Mouse (Mus musculus) cerebellum, adult 2 months (tissue): Measurements from ENCODE around the gene E130308A19Rik. TPM values are rescaled to one million over a fixed set of nuclear protein-coding genes. Genes with fewer than 3 reads are reported as not detected.
A peak's percentile ranks its signal among the peaks of the same experiment; 100 is the strongest.

Experiments used
- DNase-seq, 2 experiments: peaks; one replicate each; pipeline ENCODE4 v3.0.0; 2021
- H3K27ac ChIP-seq: fragments of 200-500 bp; 2 replicates; pipeline ENCODE4 v1.5.1; 2012; ENCODE audit warnings: low read length, control low read depth, inconsistent platforms; ENCODE audit not compliant: insufficient read depth
- H3K27me3 ChIP-seq: fragments of 200-500 bp; 2 replicates; pipeline ENCODE4 v1.6.1; 2012; ENCODE audit warnings: inconsistent platforms, mild to moderate bottlenecking, low read length, moderate library complexity; ENCODE audit not compliant: control insufficient read depth, insufficient read depth
- H3K4me1 ChIP-seq: fragments of 200-500 bp; 2 replicates; pipeline ENCODE4 v1.6.1; 2011; ENCODE audit warnings: low read length; ENCODE audit not compliant: control insufficient read depth, insufficient read depth
- H3K4me3 ChIP-seq: fragments of 200-500 bp; replicated peaks from 2 replicates; pipeline ENCODE3; 2011; ENCODE audit warnings: mild to moderate bottlenecking, low read depth, low read length, control low read depth; ENCODE audit not compliant: insufficient read depth
- CTCF ChIP-seq: fragments of 200-500 bp; IDR thresholded peaks from 2 replicates; pipeline ENCODE4 v1.5.1; 2011; ENCODE audit warnings: low read depth, mild to moderate bottlenecking, control low read depth, low read length, moderate library complexity, borderline replicate concordance; ENCODE audit not compliant: insufficient read depth
- POLR2A ChIP-seq: fragments of 200-500 bp; IDR thresholded peaks from 2 replicates; pipeline ENCODE4 v1.6.1; 2011; ENCODE audit warnings: low read length, control low read depth, borderline replicate concordance; ENCODE audit not compliant: insufficient read depth
- WGBS: fragments of 180-500 bp; shearing (Covaris S2); methylation state at CpG from one replicate; pipeline ENCODE4 v1.1.7; 2018; 5-methylcytosine and 5-hydroxymethylcytosine counted together
- polyA plus RNA-seq: library from polyadenylated mRNA; depleted of rRNA; stranded (reverse); fragments of >200 nt; gene quantifications from 2 replicates; pipeline ENCODE4 v1.2.3, GENCODE M21; 2012

The E130308A19Rik gene
- polyA plus RNA-seq, 1 experiment: 8.8 TPM

DNA sequence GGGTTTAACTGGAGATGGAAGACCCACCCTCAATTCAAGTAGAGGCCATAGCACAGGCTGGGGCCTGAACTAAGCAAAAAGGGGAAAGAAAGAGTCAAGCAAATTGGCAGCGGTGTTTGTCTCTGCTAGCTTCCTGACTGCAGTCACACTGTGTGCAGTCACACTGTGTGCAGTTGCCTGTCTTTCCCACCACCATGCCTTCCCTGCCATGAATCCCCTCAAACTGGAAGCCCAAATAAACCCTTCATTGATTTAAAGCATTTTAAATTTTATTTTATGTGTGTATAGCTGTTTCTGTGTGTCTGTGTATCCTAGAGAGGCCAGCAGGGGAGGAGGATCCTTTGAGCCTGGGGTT is 38.2 kb upstream of the E130308A19Rik start:
- H3K27ac ChIP-seq: no peak overlapping the region
- no peak for TF ChIP-seq CTCF
- no peak for TF ChIP-seq POLR2A
- 100% methylated on average over 1 of the region's 1 CpGs for WGBS
- no peaks in the 10 kb centered on the region; the same call in 1 of the 2 replicates for H3K4me1 ChIP-seq
- H3K4me3 ChIP-seq: no peak overlapping the region
- no peak for DNase-seq
- H3K27me3 ChIP-seq: no peaks in the 10 kb centered on the region

DNA sequence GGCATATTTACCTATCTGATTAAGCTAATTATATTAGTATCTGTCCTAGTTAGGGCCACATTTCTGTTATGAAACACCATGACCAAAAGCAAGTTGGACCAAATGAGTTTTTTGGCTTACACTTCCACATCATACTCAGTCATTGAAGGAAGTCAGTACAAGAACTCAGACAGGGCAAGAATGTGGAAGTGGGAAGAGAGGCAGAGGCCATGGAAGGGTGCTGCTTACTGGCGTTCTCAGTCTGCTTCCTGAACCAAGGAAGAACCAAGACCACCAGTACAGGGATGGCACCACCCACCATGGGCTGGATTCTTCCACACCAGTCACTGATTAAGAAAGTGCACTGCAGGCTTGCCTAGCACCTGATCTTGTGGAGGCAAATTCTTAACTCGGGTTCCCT is 31.4 kb upstream of the E130308A19Rik start:
- H3K27ac ChIP-seq: no peak overlapping the region
- DNase-seq: no peak
- TF ChIP-seq POLR2A: no peak
- TF ChIP-seq CTCF: no peak
- WGBS: 79% methylated on average over 2 of the region's 2 CpGs
- no peaks in the 10 kb centered on the region for H3K27me3 ChIP-seq
- H3K4me1 ChIP-seq: no peaks in the 10 kb centered on the region
- no peak overlapping the region for H3K4me3 ChIP-seq

DNA sequence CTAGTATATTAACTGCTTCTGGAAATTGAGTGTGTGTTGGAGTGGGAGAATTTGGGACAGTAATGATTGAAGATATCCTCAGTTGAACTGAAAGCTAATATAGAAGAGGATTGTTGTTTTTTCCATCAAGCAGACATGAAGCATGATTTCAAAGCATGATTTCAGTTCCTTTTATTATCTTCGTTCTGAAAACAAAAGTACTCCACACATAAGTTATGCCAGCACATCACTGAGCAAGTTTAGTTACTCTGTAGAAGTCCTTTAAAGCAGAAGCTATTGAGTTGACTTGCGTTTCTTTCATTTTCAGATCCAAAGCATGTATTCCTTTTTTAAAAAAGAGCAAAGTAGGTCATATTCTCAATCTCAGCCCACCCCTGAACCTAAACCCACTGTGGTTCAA is 29.5 kb upstream of the E130308A19Rik start:
- Histone ChIP-seq H3K27ac (no peak overlapping the region), H3K4me3 (no peak overlapping the region), H3K4me1 (no peaks in the 10 kb centered on the region), H3K27me3 (no peaks in the 10 kb centered on the region)
- TF ChIP-seq CTCF (no peak), POLR2A (no peak)
- WGBS: 88% methylated on average over 2 of the region's 2 CpGs
- no peak for DNase-seq

DNA sequence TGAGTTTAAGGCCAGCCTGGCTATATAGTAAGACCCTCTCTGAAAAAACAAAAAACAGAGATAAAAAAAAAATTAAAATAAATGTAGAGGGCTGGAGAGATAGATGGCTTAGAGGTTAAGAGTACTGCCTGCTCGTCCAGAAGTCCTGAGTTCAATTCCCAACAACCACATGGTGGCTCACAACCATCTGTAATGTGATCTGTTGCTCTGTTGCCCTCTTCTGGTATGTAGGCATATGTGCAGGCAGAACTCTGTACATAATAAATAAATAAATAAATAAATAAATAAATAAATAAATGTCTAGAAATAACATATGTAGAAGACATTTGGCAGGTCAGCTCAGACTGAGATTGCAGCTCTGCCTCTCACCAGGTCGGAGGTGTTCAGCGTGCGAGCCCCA is 23.3 kb upstream of the E130308A19Rik start:
- WGBS: 91% methylated on average over 4 of the region's 4 CpGs
- no peak overlapping the region for H3K27ac ChIP-seq
- TF ChIP-seq CTCF (no peak), POLR2A (no peak)
- no peaks in the 10 kb centered on the region for H3K4me1 ChIP-seq
- H3K4me3 ChIP-seq: no peak overlapping the region
- no peak for DNase-seq
- H3K27me3 ChIP-seq: no peaks in the 10 kb centered on the region

DNA sequence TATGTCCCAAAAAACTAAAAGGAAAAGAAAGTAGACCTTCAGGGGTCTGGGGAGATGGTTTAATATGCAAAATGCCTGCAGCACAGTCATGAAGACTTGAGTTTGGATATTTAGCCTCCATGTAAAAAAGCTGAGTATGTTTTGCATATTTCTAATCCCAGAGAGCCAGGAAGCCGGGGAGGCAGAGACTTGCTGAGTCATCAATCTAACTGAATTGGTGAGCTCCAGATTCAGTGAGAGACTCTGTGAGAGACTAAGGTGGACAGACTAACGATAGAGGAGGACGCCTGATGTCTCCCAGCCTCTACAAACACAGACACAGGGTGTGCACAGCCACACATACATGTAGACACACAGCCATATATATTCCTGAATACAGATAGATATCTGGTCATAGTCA is 21.1 kb upstream of the E130308A19Rik start:
- no peak overlapping the region for H3K27ac ChIP-seq
- H3K4me3 ChIP-seq: no peak overlapping the region
- H3K27me3 ChIP-seq: no peaks in the 10 kb centered on the region
- no peak for DNase-seq
- no peak for TF ChIP-seq POLR2A
- TF ChIP-seq CTCF: no peak
- H3K4me1 ChIP-seq: no peaks in the 10 kb centered on the region
- WGBS: 87% methylated on average over 3 of the region's 3 CpGs

DNA sequence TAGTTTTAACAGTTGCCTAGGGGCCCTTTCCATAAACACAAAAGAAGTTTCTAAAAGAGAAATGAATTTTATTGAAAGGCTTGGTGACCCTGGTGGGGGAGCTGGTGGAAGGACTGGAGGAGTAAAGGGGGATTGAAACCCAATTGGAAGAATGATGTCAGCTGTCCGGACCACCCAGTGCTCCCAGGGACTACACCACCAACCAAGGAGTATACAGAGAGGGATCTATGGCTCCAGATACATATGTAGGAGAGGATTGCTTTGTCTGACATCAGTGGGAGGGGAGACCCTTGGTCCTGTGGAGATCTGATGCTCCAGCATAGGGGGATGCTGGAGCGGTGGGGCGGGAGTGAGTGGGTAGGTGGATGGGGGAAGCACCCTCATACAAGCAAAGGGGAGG is 20.5 kb upstream of the E130308A19Rik start:
- Histone ChIP-seq H3K27ac (no peak overlapping the region), H3K4me1 (no peaks in the 10 kb centered on the region), H3K27me3 (no peaks in the 10 kb centered on the region), H3K4me3 (no peak overlapping the region)
- 94% methylated on average over 3 of the region's 3 CpGs for WGBS
- DNase-seq: no peak
- TF ChIP-seq CTCF: no peak

DNA sequence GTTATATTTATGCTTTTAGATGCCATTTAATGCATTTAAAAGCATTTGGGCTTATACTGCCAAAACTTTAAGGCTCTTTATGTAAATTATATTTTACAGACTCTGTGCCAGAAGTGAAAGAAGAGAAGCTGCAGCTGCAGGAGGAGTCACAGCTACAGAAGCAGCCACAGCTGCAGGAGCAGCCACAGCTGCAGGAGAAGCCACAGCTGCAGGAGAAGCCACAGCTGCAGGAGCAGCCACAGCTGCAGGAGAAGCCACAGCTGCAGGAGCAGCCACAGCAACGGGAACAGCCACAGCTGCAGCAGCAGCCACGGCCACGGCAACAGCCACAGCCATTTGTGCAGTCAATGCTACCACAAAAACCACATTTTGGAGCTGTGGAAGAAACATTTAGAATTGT is 15.6 kb upstream of the E130308A19Rik start:
- Histone ChIP-seq H3K4me1 (no peaks in the 10 kb centered on the region), H3K27ac (no peak overlapping the region), H3K4me3 (no peak overlapping the region), H3K27me3 (no peaks in the 10 kb centered on the region)
- TF ChIP-seq POLR2A (no peak), CTCF (no peak)
- 82% methylated on average over 3 of the region's 3 CpGs for WGBS
- no peak for DNase-seq

DNA sequence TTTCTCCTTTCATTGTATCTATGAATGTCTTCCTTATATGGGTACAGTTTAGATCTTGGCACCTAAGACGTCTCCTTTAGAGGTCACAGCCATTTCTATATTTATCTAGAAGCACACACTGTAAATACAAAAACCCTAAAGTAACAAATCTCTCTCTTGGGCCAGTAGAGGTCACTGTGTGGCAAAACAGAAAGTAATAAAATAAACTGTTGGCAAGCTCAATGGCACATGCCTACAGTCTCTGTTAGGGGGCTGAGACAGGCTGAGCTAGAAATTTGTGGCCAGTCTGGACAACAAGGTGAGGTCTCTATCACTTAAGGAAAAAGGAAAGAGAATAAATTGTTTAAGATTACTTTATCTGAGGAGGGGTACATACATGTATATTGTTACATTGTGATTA is 11.0 kb upstream of the E130308A19Rik start:
- Histone ChIP-seq H3K4me1 (no peaks in the 10 kb centered on the region), H3K27me3 (no peaks in the 10 kb centered on the region), H3K27ac (no peak overlapping the region), H3K4me3 (no peak overlapping the region)
- DNase-seq: peak in 1 of 2 experiments; percentile 23
- TF ChIP-seq CTCF (peak; percentile 21; the same call in 1 of the 2 replicates), POLR2A (no peak)
- WGBS: 17% methylated on average over 1 of the region's 1 CpGs
